Mouse (Mus musculus): ENCODE measurements around the gene Cdh16. TPM values are rescaled to one million over a fixed set of nuclear protein-coding genes. Genes with fewer than 3 reads are reported as not detected.

Cdh16 gene
- total RNA-seq (2023): not detected

DNA sequence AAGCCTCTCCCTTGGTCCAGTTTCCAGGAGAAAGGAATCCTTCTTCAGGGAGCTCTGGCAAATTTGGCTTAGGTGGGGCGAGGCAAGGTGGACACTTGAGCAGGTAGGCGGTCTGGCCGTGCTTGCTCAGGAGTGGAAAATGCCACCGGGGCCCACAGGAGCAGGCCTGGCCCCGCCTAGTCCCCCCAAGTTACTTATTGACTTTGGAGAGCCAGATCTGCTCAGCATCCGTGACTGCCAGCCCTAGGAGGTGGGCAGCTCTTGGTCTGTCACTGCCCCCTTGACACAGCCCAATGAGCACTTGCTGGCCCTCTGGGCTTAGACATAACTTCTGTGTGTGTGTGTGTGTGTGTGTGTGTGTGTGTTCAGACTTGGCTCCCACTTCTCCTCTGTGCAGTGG lies at the start of gene Cdh16:
TSS of gene Cdh16 (minus strand) at position 236 of the 400 bp plus-strand sequence.

DNA sequence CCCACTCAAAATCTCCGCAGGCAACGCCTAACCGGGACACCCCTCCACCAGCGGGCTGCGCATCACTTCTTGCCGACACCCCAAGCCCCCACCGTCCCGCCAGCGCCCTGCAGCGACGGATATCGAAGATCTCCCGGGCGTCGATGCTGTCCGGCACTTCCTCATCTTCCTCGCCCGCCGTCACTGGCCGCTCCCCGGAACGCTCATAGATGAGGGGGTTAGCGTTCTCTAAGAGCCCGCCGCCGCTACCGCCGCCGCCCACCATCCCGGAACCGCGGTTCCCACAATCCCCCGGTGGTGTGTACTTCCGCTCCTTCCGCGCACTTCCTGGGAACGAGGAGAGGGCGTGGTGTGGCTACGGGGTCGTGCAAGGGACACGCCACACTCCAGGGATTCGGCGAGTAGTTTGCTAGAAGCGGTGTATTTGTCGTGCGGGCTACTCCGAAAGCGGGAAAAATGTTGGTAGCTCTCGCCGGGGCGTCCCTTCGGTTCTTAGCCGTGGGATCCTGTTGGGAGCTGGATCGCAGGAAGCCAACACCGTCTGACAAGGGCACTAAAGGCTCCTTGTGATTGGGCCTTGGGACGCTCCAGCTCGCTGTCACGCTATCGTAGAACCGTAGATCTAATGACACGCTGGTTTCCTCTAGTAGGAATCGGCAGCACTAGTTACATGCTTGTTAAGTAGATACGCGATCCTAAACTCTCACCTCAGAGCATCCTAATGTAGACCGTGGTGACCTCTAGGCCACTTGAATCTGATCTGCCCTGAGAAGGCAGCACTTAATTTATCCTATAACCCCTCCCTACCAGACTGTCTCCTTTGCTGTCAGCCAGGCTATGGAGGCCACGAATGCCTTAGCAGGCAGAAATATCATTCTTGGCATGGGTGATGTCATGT lies 17.5 kb upstream of the Cdh16 start, which contains the start of gene Ciao2b:
TSS of gene Ciao2b (minus strand) at position 540 of the 898 bp plus-strand sequence.

GRCm38 (mm10) chr8:104630981-104631663 lies 6.9 kb upstream of the Cdh16 start, which contains the start of gene Rrad:
Rrad (minus strand) TSS chr8:104631327.

DNA sequence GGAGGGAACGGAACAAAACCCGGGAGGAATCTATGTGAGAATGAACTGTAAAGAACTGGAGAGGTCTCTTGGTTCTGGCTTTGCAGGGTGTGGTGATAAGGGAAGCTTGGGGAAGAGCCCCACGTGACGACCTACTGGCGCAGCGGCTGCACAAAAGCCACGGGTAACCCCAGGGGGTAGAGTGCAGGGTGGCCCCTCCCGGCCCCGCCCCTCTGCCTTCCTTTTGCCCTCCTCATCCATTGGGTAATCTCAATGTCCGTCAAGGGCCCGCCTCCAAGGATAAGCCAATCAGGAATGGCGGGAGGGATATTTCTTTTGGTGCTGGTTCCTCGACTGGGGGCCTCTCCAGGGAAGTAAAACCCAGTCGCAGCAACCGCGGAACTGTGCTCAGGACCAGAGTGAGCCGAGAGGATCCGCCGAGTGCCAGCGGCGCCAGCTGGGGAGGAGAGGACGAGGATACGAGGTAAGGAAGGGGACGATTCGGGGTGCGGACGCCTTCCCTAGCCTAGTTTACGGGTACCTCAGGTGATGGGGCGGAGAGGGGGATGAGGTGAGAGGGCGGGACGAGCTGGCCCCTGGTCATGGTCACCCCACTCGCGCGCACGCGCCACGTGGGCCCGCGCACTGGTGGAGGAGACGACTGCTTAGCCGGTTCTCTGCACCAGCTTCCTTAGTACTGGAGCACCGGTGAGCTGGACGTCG lies 32.9 kb downstream of the Cdh16 start, which contains the start of gene Pdp2:
TSS of gene Pdp2 (plus strand) at position 319 of the 702 bp plus-strand sequence.

Other genes starting within 250 kb of the Cdh16 start
- under 1 TPM; 0.49 to 0.86 TPM for gene Cmtm4, start 228.6 kb downstream of the Cdh16 start, total RNA-seq (2023)
- gene Dync1li2, start 181.3 kb downstream of the Cdh16 start, total RNA-seq (2023): 10 to 100 TPM; 45.2 to 65.7 TPM
- not detected for gene Terb1, start 114.5 kb downstream of the Cdh16 start, total RNA-seq (2023)
- 10 to 100 TPM; 11.6 to 13.2 TPM for gene Nae1, start 89.8 kb downstream of the Cdh16 start, total RNA-seq (2023)
- not detected for gene Car7, start 89.7 kb downstream of the Cdh16 start, total RNA-seq (2023)
- gene Pdp2, start 32.9 kb downstream of the Cdh16 start, total RNA-seq (2023): 1 to 10 TPM; 3.6 to 3.7 TPM
- 1 to 10 TPM; 1.1 to 3.6 TPM for gene Rrad, start 6.9 kb upstream of the Cdh16 start, total RNA-seq (2023)
- gene Ciao2b, start 17.6 kb upstream of the Cdh16 start, total RNA-seq (2023): 10 to 100 TPM; 13.8 to 16.1 TPM
- gene Ces2a, start 109.6 kb upstream of the Cdh16 start, total RNA-seq (2023): not detected
- not detected for gene Ces2b, start 207.2 kb upstream of the Cdh16 start, total RNA-seq (2023)
- gene Ces2c, start 222.7 kb upstream of the Cdh16 start, total RNA-seq (2023): not detected

Data from neutrophil, adult 59 days (primary cell).